Mouse (Mus musculus): ENCODE measurements around the gene Insr.

DNA sequence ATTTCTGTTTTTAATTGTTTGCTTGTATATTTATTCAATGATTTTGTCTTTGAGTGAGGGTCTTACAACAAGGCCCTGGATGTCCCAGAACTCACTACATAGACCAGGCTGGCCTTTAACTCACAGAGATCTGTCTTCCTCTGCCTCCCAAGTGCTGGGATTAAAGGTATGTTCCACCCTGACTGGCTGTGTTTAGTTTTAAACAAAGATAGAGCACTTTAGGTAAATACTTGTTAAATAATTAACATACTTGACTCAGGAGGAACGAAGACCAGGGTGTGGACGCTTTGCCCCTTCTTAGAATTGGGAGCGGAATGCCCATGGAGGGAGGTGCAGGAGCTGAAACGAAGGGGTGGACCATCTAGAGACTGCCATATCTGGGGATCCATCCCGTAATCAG is 37.2 kb upstream of the Insr start:
- TF ChIP-seq CTCF (IDR thresholded peaks at IDR 0.05 in 2 of 3, conservative IDR thresholded peaks at IDR 0.05 in 1 of 3; ENCODE audit: control insufficient read depth in 1 of 3, insufficient read depth in 1 of 3, low read depth in 2 of 3, low read length in 3 of 3, poor library complexity in 1 of 3, severe bottlenecking in 1 of 3) (no peak), TAL1 (IDR thresholded peaks at IDR 0.05; ENCODE audit: low read length) (no peak), GATA1 (IDR thresholded peaks at IDR 0.05; ENCODE audit: low read depth, low read length) (no peak)
